Comparison of ENCODE assay signal across 8 mouse cellular contexts in the genomic region with DNA sequence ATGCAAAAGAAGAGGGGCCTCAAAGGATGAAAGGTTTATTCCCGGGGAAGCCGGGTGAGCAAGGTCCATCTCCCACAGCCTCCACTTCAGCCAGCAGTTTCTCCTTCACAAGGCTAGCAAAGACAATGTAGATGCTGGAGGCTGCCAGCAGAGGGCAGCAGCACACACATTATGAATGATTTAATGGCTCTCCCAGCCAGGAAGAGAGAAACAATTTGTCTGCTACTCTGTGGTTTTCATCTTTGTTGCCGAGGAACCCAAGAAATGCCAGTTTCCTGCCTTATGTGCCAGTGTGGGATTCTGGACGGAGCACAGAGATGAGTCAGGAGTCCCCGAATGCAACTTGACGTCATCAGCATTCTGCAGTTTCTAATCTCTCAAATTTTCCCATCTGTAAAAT. TPM values are rescaled to one million over a fixed set of nuclear protein-coding genes. Genes with fewer than 3 reads are reported as not detected.
DNase-seq lines count a peak whose midpoint lies in the region; ATAC-seq and TF ChIP-seq lines count a peak whose summit lies in the region.

No protein-coding gene starts in this region.

- TF ChIP-seq CTCF in cerebellum, adult 2 months (IDR thresholded peaks at IDR 0.05; ENCODE audit: borderline replicate concordance, insufficient read depth, low read depth, low read length): peak; percentile 88
- TF ChIP-seq CTCF in forebrain, postnatal 0 days (IDR thresholded peaks at IDR 0.05; ENCODE audit: low read depth): peak; percentile 97

- no peak for TF ChIP-seq POLR2A in cerebellum, adult 2 months (IDR thresholded peaks at IDR 0.05; ENCODE audit: borderline replicate concordance, insufficient read depth, low read length)

- no peaks in the 10 kb centered on the region for H3K4me1 ChIP-seq in liver, embryonic 12.5 days
- H3K4me1 ChIP-seq in cerebellum, adult 2 months (ENCODE audit: control insufficient read depth, insufficient read depth, low read length): peaks cover 3% of the 10 kb centered on the region
- no peaks in the 10 kb centered on the region for H3K4me1 ChIP-seq in forebrain, postnatal 0 days (ENCODE audit: insufficient read depth)
- 0 out of 2 replicates have a peak, but pooled peaks cover 4% of the 10 kb centered on the region for H3K4me1 ChIP-seq in hindbrain, embryonic 12.5 days

- no peak overlapping the region for H3K4me3 ChIP-seq in liver, embryonic 12.5 days
- H3K4me3 ChIP-seq in cerebellum, adult 2 months (replicated peaks; ENCODE audit: insufficient read depth, low read depth, low read length): no peak overlapping the region
- no peak overlapping the region for H3K4me3 ChIP-seq in forebrain, postnatal 0 days (ENCODE audit: low read depth, low read length)
- H3K4me3 ChIP-seq in hindbrain, embryonic 12.5 days: no peak overlapping the region

- DNase-seq in liver: peak; percentile 69
- DNase-seq in cerebellum, adult 2 months: peak; percentile 68 to 77
- peak; percentile 91 for DNase-seq in forebrain, postnatal 0 days
- DNase-seq in layer of hippocampus, postnatal 25 days (ENCODE audit: extremely low spot score in 1 of 2, low spot score in 1 of 2): peak; percentile 53 to 77
- peak; percentile 89 for DNase-seq in mesoderm, embryonic 11.5 days (ENCODE audit: low read depth, low spot score)
- peak; percentile 7 to 21 for DNase-seq in spleen, postnatal 36 days (ENCODE audit: low spot score in 2 of 2)

- no peak overlapping the region for H3K4me2 ChIP-seq in liver, embryonic 12.5 days
- H3K4me2 ChIP-seq in forebrain, postnatal 0 days (ENCODE audit: low read depth): no peak overlapping the region
- no peak overlapping the region for H3K4me2 ChIP-seq in hindbrain, embryonic 12.5 days (replicated peaks)

- WGBS in liver, embryonic 12.5 days (ENCODE audit: insufficient replicate concordance): 36% methylated on average over 6 of the region's 6 CpGs
- WGBS in cerebellum, adult 2 months: 34% methylated on average over 6 of the region's 6 CpGs
- 37% methylated on average over 6 of the region's 6 CpGs for WGBS in forebrain, postnatal 0 days
- WGBS in hindbrain, embryonic 12.5 days: 47% methylated on average over 6 of the region's 6 CpGs

- no peak overlapping the region for H3K9ac ChIP-seq in liver, embryonic 12.5 days
- H3K9ac ChIP-seq in forebrain, postnatal 0 days: no peak overlapping the region
- no peak overlapping the region for H3K9ac ChIP-seq in hindbrain, embryonic 12.5 days

- H3K27me3 ChIP-seq in liver, embryonic 12.5 days (replicated peaks): no peaks in the 10 kb centered on the region
- H3K27me3 ChIP-seq in cerebellum, adult 2 months (ENCODE audit: control insufficient read depth, insufficient read depth, low read length): no peaks in the 10 kb centered on the region
- no peaks in the 10 kb centered on the region; the same call in 1 of the 2 replicates for H3K27me3 ChIP-seq in forebrain, postnatal 0 days (ENCODE audit: insufficient read depth, low read length)
- no peaks in the 10 kb centered on the region for H3K27me3 ChIP-seq in hindbrain, embryonic 12.5 days

- H3K9me3 ChIP-seq in liver, embryonic 12.5 days (replicated peaks): no peaks in the 10 kb centered on the region
- no peaks in the 10 kb centered on the region for H3K9me3 ChIP-seq in forebrain, postnatal 0 days (ENCODE audit: low read length)
- H3K9me3 ChIP-seq in hindbrain, embryonic 12.5 days (replicated peaks): no peaks in the 10 kb centered on the region

- H3K27ac ChIP-seq in liver, embryonic 12.5 days: no peak overlapping the region
- no peak overlapping the region for H3K27ac ChIP-seq in cerebellum, adult 2 months (ENCODE audit: insufficient read depth, low read length)
- no peak overlapping the region for H3K27ac ChIP-seq in forebrain, postnatal 0 days (ENCODE audit: low read depth, low read length)
- no peak overlapping the region; the same call in 1 of the 2 replicates for H3K27ac ChIP-seq in hindbrain, embryonic 12.5 days

- ATAC-seq in liver, embryonic 12.5 days: no peak
- ATAC-seq in forebrain, postnatal 0 days: peak; percentile 81
- peak; percentile 26; the same call in 1 of the 2 replicates for ATAC-seq in hindbrain, embryonic 12.5 days (ENCODE audit: low FRiP score)

- no peaks in the 10 kb centered on the region for H3K36me3 ChIP-seq in liver, embryonic 12.5 days
- H3K36me3 ChIP-seq in forebrain, postnatal 0 days (ENCODE audit: insufficient read depth): no peaks in the 10 kb centered on the region
- H3K36me3 ChIP-seq in hindbrain, embryonic 12.5 days: no peaks in the 10 kb centered on the region

RNA-seq across cellular contexts. Expression of a gene that starts 27.1 kb away (rescaled TPM):
- 13.2 and 13.6 TPM in 2 replicates for polyA plus RNA-seq in liver, embryonic 12.5 days (2016; fragmentation: Nextera tagmentation; extraction: Ambion mirVana)
- 64.4 and 67.5 TPM in 2 replicates for polyA plus RNA-seq in cerebellum, adult 2 months (2012; rRNA removed)
- 13.9 and 17.6 TPM in 2 replicates for total RNA-seq in forebrain, postnatal 0 days (2014; rRNA removed)
- polyA plus RNA-seq in forebrain, postnatal 0 days (2015; fragmentation: Nextera tagmentation; extraction: Ambion mirVana): 12.0 and 19.1 TPM in 2 replicates
- 66.2 and 74.8 TPM in 2 replicates for polyA plus RNA-seq in hindbrain, embryonic 12.5 days (2016; fragmentation: Nextera tagmentation; extraction: Ambion mirVana)
- total RNA-seq in layer of hippocampus, postnatal 25 days (2021): 10 to 100 TPM; 47.7 to 49.8 TPM

Comparison
In these comparisons a context has a peak if more than half of its experiments do, and no peak if none do; other contexts are left out.
1. DNase-seq: peak in every context shown above with its lines; median percentile 91 in forebrain, postnatal 0 days; 89 in mesoderm, embryonic 11.5 days; 72 in cerebellum, adult 2 months; 69 in liver; 65 in layer of hippocampus, postnatal 25 days; 14 in spleen, postnatal 36 days.